Mouse (Mus musculus) brain, adult 10 weeks (tissue): ENCODE data around the gene Ncs1. TPM values are rescaled to one million over a fixed set of nuclear protein-coding genes. Genes with fewer than 3 reads are reported as not detected.

Experiments
- polyA plus RNA-seq: library from polyadenylated mRNA; stranded (reverse); fragments of 350-450 nt; fragmentation: Illumina TruSeq; extraction: RNeasy Lipid Tissue Mini Kit (QIAGEN cat#74804); gene quantifications from one replicate; pipeline ENCODE4 v1.2.3, GENCODE M21; 2015; ENCODE audit warnings: low read depth, low replicate concordance

The Ncs1 gene
- polyA plus RNA-seq, result 146 TPM

DNA sequence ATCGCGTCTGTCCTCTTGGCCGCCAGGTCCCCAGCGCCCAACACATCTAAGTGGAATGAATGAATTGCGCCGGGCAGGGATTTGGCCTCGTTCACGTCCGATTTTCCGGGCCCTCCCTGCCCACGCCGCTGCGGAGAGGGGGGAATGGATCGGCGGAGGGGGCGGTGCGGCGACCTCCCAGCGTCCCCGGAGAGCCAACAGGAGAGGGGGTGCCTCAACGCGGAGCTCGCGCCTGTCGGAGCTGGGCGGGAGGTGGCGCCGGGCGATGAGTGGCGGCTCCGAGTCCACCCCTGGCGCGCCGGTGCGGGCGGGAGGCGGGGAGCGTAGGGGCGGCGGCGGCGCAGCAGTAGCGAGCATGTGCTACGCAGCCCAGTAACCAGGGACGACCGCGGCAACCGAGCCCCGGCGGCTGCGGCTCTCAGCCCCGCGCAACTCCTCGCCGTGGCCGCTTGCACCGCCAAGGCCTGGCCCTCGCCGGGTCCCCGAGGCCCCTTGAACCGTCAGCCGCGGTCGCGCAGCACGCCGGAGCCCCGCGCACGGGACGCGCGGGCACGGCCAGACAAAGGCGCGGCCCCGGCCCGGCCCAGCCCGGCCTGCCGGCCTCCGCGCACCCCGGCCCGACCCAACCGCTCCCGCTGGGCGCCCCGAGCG is at the start of gene Ncs1:
Ncs1 (plus strand) TSS at position 333 of the 651 bp plus-strand sequence.

DNA sequence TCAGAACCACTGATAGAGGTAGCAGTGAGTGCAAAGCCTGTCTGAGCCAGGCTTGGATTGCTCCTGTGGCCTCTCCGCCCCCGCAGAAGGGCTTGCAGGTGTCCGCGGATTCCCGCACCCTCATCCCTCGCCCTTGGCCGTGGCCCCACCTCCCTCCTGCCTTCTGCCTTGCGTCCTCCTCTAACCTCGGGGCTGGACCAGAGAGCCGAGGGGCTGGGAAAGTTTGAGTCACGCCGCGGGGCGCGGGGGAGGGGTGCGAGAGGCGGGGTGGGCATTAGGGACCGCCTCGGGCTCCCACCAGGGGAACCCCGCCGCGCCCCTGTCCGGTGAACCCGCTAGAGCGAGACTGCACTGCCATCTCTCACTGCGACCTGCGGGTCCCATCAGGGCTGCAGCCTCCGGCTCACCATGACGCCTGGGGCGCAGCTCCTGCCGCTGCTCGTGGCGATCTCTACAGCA is 68.4 kb downstream of the Ncs1 start, which contains the start of gene Hmcn2:
Hmcn2 (plus strand) TSS at position 409 of the 459 bp plus-strand sequence.

Other genes with a start within 250 kb of the Ncs1 start
- 94.0 TPM for gene Fnbp1, start 103.8 kb upstream of the Ncs1 start, polyA plus RNA-seq
- 24.5 TPM for gene Gpr107, start 93.5 kb upstream of the Ncs1 start, polyA plus RNA-seq
- 0.42 TPM for gene Hmcn2, start 68.6 kb downstream of the Ncs1 start, polyA plus RNA-seq
- gene Ass1, start 224.4 kb downstream of the Ncs1 start, polyA plus RNA-seq, result 57.9 TPM